Mouse (Mus musculus): ENCODE measurements at regions not wholly inside any gene's neighbourhood (a gene's known extent, or its start where the extent isn't known, plus 50 kb on each side); places are given as distances from the start of the nearest gene placed in this dataset.

DNA sequence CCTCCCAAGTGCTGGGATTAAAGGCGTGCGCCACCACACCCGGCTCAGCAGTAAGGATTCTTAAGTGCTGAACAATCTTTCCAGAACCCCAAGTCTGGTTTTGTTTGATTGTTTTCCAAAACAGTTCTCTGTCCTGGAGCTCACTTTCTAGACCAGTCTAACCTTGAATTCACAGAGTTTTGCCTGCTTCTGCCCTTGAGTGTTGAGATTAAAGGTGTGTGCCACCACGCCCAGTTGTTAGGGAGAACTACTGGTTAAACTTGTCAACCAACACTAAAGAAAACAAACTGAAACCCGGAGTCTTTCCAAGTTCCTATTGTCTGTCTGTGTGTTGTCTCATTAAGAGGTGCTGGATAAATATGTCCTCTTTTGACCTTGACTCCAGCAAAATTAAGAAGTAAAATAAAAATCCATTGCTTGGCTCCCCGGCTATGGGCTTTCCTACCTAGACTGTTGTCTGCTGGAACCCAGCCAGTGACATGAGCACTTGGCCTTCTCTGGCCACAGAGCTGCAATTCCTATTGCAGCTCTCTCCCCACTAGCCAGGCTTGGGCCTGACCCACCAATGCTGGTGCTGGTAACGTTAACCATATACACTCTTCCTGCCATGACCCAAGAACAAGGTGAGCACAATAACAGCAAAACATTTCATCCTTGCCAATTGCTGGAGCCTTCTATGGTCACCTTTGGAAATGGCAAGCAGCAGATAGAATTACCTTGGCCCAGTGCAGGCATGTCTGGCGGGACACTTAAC is 51.1 kb upstream of the Klf9 start:
- DNase-seq, result peak in 1 of 2 experiments; percentile 19
